In the genomic region with DNA sequence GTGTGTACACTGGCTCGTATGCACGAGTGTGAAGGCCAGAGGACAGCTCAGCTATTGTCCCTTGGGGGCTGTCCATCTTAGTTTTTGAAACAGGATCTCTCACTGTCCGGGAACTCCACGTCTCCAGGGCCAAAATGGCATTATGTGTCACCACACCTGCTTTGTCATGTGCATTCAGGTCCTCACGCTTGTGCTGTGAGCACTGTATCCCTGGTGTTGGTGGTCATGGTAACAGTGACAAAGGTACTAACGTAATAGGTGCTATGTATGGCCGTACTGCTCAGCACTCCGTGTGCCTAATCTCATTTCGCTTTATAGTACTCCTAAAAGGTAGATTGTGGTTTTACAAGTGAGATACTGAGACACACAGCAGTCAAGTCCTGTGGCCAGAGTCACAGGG, we compare ENCODE assay signal across 29 mouse cellular contexts.
A peak's percentile ranks its signal among the peaks of the same experiment; 100 is the strongest.
DNase-seq lines count a peak whose midpoint lies in the region; ATAC-seq and TF ChIP-seq lines count a peak whose summit lies in the region.
"Had no signal": no experiment of that assay in that cellular context is flagged by ENCODE, and none has a peak within 500 bp of the region (broad histone marks: within the 10 kb centered on the region; RNA-seq: fewer than 3 reads in every experiment).

No protein-coding gene starts in this region.

- no peaks in the 10 kb centered on the region for H3K27me3 ChIP-seq in intestine, postnatal 0 days (replicated peaks; ENCODE audit: control insufficient read depth, insufficient read depth, low read length)
- H3K27me3 ChIP-seq in intestine, embryonic 15.5 days (replicated peaks), result no peaks in the 10 kb centered on the region
- H3K27me3 ChIP-seq in CH12.LX (replicated peaks), result no peaks in the 10 kb centered on the region
- H3K27me3 ChIP-seq: embryonic facial prominence, embryonic 15.5 days; forebrain, embryonic 12.5 days; limb, embryonic 15.5 days; midbrain, embryonic 15.5 days; neural tube, embryonic 12.5 days had no signal

- peak; percentile 38 for DNase-seq in CH12.LX (ENCODE audit: extremely low read depth)
- DNase-seq in adrenal gland, adult 18-20 months (ENCODE audit: low spot score in 2 of 2), result no peak
- DNase-seq in right cerebral cortex, postnatal 36 days (ENCODE audit: low spot score in 2 of 2), result no peak
- DNase-seq: adrenal gland, adult 2 months; cerebellum, adult 2 months; cerebellum, postnatal 14 days; gastrocnemius, adult 2 months; heart, postnatal 14 days; kidney, adult 9 months; kidney, postnatal 4 days; left cerebral cortex, postnatal 4 days; lung, postnatal 36 days; right cerebral cortex, adult 18-20 months; right cerebral cortex, postnatal 4 days; thymus, postnatal 4 days had no signal

- 63% methylated on average over 9 of the region's 9 CpGs for WGBS in intestine, postnatal 0 days
- WGBS in intestine, embryonic 15.5 days, result 76% methylated on average over 9 of the region's 9 CpGs

- H3K4me3 ChIP-seq in intestine, postnatal 0 days (ENCODE audit: low read depth, low read length), result no peak overlapping the region
- H3K4me3 ChIP-seq in intestine, embryonic 15.5 days (replicated peaks), result no peak overlapping the region
- no peak overlapping the region for H3K4me3 ChIP-seq in CH12.LX (replicated peaks in 1 of 3; ENCODE audit: low read depth in 2 of 3, low read length in 2 of 3, poor library complexity in 1 of 3)
- H3K4me3 ChIP-seq: embryonic facial prominence, embryonic 10.5 days; embryonic facial prominence, embryonic 15.5 days; forebrain, embryonic 12.5 days; gastrocnemius, adult 2 months; limb, embryonic 15.5 days; midbrain, embryonic 10.5 days; midbrain, embryonic 15.5 days; neural tube, embryonic 12.5 days had no signal

- no peaks in the 10 kb centered on the region for H3K79me2 ChIP-seq in CH12.LX (replicated peaks; ENCODE audit: control insufficient read depth, extremely low read depth, insufficient read depth, poor library complexity, severe bottlenecking)

- no peak overlapping the region for H3K27ac ChIP-seq in intestine, postnatal 0 days (ENCODE audit: low read depth, low read length)
- H3K27ac ChIP-seq in intestine, embryonic 15.5 days, result no peak overlapping the region
- no peak overlapping the region for H3K27ac ChIP-seq in CH12.LX (ENCODE audit: insufficient read depth, low read depth)
- H3K27ac ChIP-seq: embryonic facial prominence, embryonic 10.5 days; forebrain, embryonic 12.5 days; gastrocnemius, adult 2 months; liver, embryonic 14.5 days; midbrain, embryonic 10.5 days; midbrain, embryonic 15.5 days; neural tube, embryonic 12.5 days had no signal

- TF ChIP-seq EP300 in CH12.LX (IDR thresholded peaks at IDR 0.05; ENCODE audit: low read length), result 0 out of 2 replicates have a peak, but pooled peaks have one; percentile 1

- no peak for TF ChIP-seq CTCF in intestine, postnatal 0 days (IDR thresholded peaks at IDR 0.05; ENCODE audit: low read depth)
- TF ChIP-seq CTCF in CH12.LX (conservative IDR thresholded peaks at IDR 0.05 in 1 of 2, IDR thresholded peaks at IDR 0.05 in 1 of 2; ENCODE audit: low read depth in 2 of 2, low read length in 2 of 2), result no peak

- H3K36me3 ChIP-seq in intestine, postnatal 0 days (ENCODE audit: control insufficient read depth, insufficient read depth), result no peaks in the 10 kb centered on the region
- no peaks in the 10 kb centered on the region for H3K36me3 ChIP-seq in intestine, embryonic 15.5 days
- peaks cover 0 to 17% of the 10 kb centered on the region in 2 experiments for H3K36me3 ChIP-seq in CH12.LX (replicated peaks in 1 of 2; ENCODE audit: control insufficient read depth in 1 of 2, insufficient read depth in 1 of 2, low read length in 1 of 2)
- H3K36me3 ChIP-seq: embryonic facial prominence, embryonic 10.5 days; embryonic facial prominence, embryonic 15.5 days; forebrain, embryonic 12.5 days; limb, embryonic 15.5 days; midbrain, embryonic 10.5 days; midbrain, embryonic 15.5 days; neural tube, embryonic 12.5 days had no signal

- TF ChIP-seq RAD21 in CH12.LX (IDR thresholded peaks at IDR 0.05; ENCODE audit: low read depth, low read length), result no peak

- no peak overlapping the region for H3K9ac ChIP-seq in intestine, postnatal 0 days (ENCODE audit: low read depth, low read length)
- H3K9ac ChIP-seq in intestine, embryonic 15.5 days, result no peak overlapping the region
- no peak overlapping the region for H3K9ac ChIP-seq in CH12.LX (ENCODE audit: insufficient read depth, low read depth)
- H3K9ac ChIP-seq: embryonic facial prominence, embryonic 15.5 days; forebrain, embryonic 12.5 days; limb, embryonic 15.5 days; liver, embryonic 14.5 days; lung, embryonic 14.5 days; midbrain, embryonic 15.5 days; neural tube, embryonic 12.5 days had no signal

- in situ Hi-C loops in CH12.LX (cut with MboI; ENCODE audit: low pct_ligation_motif_present, low pct_unique_long_range_greater_than_20kb, low sequenced_read_pairs), result no loop called here

- ATAC-seq in intestine, postnatal 0 days, result peak; percentile 71
- no peak for ATAC-seq in intestine, embryonic 15.5 days
- peak; percentile 8 for ATAC-seq in granulocyte monocyte progenitor cell, adult 5-6 weeks (replicated peaks; ENCODE audit: poor library complexity, severe bottlenecking)
- ATAC-seq in megakaryocyte-erythroid progenitor cell, adult 5-6 weeks (replicated peaks; ENCODE audit: low FRiP score, low TSS enrichment, poor library complexity, severe bottlenecking), result 0 out of 2 replicates have a peak, but pooled peaks have one; percentile 14
- ATAC-seq: hindbrain, embryonic 16.5 days; midbrain, embryonic 15.5 days had no signal

- dilution Hi-C loops in CH12.LX (cut with MboI; ENCODE audit: extremely low pct_ligation_motif_present, extremely low pct_unique_long_range_greater_than_20kb, low sequenced_read_pairs), result no loop called here

- no peaks in the 10 kb centered on the region for H3K9me3 ChIP-seq in intestine, postnatal 0 days (ENCODE audit: control insufficient read depth)
- H3K9me3 ChIP-seq in intestine, embryonic 15.5 days, result no peaks in the 10 kb centered on the region
- H3K9me3 ChIP-seq in CH12.LX (replicated peaks; ENCODE audit: low read length), result no peaks in the 10 kb centered on the region
- H3K9me3 ChIP-seq: embryonic facial prominence, embryonic 10.5 days; embryonic facial prominence, embryonic 15.5 days; forebrain, embryonic 12.5 days; limb, embryonic 15.5 days; midbrain, embryonic 10.5 days; midbrain, embryonic 15.5 days; neural tube, embryonic 12.5 days had no signal

- no peak overlapping the region for H3K4me2 ChIP-seq in intestine, postnatal 0 days (replicated peaks; ENCODE audit: low read depth)
- no peak overlapping the region for H3K4me2 ChIP-seq in intestine, embryonic 15.5 days (replicated peaks)
- peak overlapping the region; percentile 86 for H3K4me2 ChIP-seq in CH12.LX (ENCODE audit: insufficient read depth, low read depth, poor library complexity, severe bottlenecking)
- H3K4me2 ChIP-seq: embryonic facial prominence, embryonic 15.5 days; forebrain, embryonic 12.5 days; limb, embryonic 15.5 days; lung, embryonic 14.5 days; midbrain, embryonic 15.5 days; neural tube, embryonic 12.5 days had no signal

- TF ChIP-seq POLR2A in CH12.LX (IDR thresholded peaks at IDR 0.05; ENCODE audit: low read depth, low read length), result no peak

- H3K4me1 ChIP-seq in intestine, postnatal 0 days (replicated peaks; ENCODE audit: control insufficient read depth, insufficient read depth, low read length), result no peaks in the 10 kb centered on the region
- H3K4me1 ChIP-seq in intestine, embryonic 15.5 days (replicated peaks), result no peaks in the 10 kb centered on the region
- H3K4me1 ChIP-seq in CH12.LX (ENCODE audit: control insufficient read depth in 1 of 2, insufficient read depth in 2 of 2), result peaks cover 13 to 56% of the 10 kb centered on the region in 2 experiments
- H3K4me1 ChIP-seq: forebrain, embryonic 12.5 days; neural tube, embryonic 12.5 days had no signal

TF ChIP-seq in CH12.LX, 34 proteins besides CTCF, POLR2A, EP300 and RAD21:
- TF ChIP-seq MAZ (IDR thresholded peaks at IDR 0.05; ENCODE audit: low read depth, low read length), result no peak
- no peak for TF ChIP-seq GABPA (IDR thresholded peaks at IDR 0.05; ENCODE audit: insufficient replicate concordance, low read depth, low read length)
- TF ChIP-seq RCOR1 (conservative IDR thresholded peaks at IDR 0.05; ENCODE audit: low read depth, low read length), result no peak
- TF ChIP-seq BHLHE40 (IDR thresholded peaks at IDR 0.05; ENCODE audit: low read depth, low read length), result peak; percentile 75
- no peak for TF ChIP-seq HCFC1 (IDR thresholded peaks at IDR 0.05; ENCODE audit: low read depth, low read length)
